Mouse (Mus musculus) megakaryocyte, embryonic 14.5 days (primary cell): ENCODE data around the gene Wdfy3. TPM values are rescaled to one million over a fixed set of nuclear protein-coding genes. Genes with fewer than 3 reads are reported as not detected.

Source experiments
- H3K27me3 ChIP-seq: replicated peaks from 2 replicates; pipeline ENCODE3; 2012; ENCODE audit warnings: inconsistent platforms
- H3K36me3 ChIP-seq: replicated peaks from 2 replicates; pipeline ENCODE3; 2012; ENCODE audit warnings: low read length, inconsistent platforms, mixed read lengths
- H3K4me1 ChIP-seq: 2 replicates; pipeline ENCODE4 v1.6.1; 2012; ENCODE audit warnings: inconsistent platforms
- H3K4me3 ChIP-seq: replicated peaks from 2 replicates; pipeline ENCODE3; 2012; ENCODE audit warnings: moderate library complexity, mild to moderate bottlenecking, inconsistent platforms
- H3K9me3 ChIP-seq: 2 replicates; pipeline ENCODE4 v1.6.1; 2012; ENCODE audit warnings: inconsistent platforms
- FLI1 ChIP-seq: IDR thresholded peaks from 2 replicates; pipeline ENCODE4 v1.6.1; 2012; ENCODE audit warnings: low read length, inconsistent platforms, mixed read lengths
- GATA1 ChIP-seq: IDR thresholded peaks from 3 replicates; pipeline ENCODE4 v1.6.1; 2012; ENCODE audit warnings: mixed read lengths, low read length, inconsistent platforms, borderline replicate concordance
- polyA plus RNA-seq: library from polyadenylated mRNA; stranded (reverse); fragments of >175 nt; gene quantifications from 2 replicates; pipeline ENCODE4 v1.2.3, GENCODE M21; 2012; ENCODE audit warnings: low replicate concordance; ENCODE audit not compliant: insufficient read depth

Gene Wdfy3
- polyA plus RNA-seq, 1 experiment: 4.3 TPM

DNA sequence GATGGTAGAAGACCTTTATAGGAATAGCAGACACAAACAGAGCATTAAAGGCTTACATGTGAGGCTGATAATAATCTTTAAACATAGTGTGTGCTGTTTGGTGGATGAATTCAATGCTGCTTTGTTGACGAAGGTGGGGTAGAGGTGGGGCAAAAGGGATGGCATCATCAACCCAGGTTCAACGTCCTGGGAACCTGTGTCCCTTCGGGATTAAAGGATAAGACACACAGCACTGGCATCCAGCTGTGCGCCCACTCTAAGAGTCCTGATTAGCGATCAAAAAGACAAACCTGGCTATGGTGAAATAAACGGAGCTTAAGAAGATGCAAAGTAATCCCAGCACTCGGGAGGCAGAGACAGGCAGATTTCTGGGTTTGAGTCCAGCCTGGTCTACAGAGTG is 61.0 kb downstream of the Wdfy3 start:
- Histone ChIP-seq H3K4me1 (peaks cover 27% of the 10 kb centered on the region), H3K27me3 (no peaks in the 10 kb centered on the region), H3K4me3 (no peak overlapping the region), H3K9me3 (peaks cover 2% of the 10 kb centered on the region), H3K36me3 (peaks cover 53% of the 10 kb centered on the region)
- TF ChIP-seq GATA1: no peak
- TF ChIP-seq FLI1: no peak

DNA sequence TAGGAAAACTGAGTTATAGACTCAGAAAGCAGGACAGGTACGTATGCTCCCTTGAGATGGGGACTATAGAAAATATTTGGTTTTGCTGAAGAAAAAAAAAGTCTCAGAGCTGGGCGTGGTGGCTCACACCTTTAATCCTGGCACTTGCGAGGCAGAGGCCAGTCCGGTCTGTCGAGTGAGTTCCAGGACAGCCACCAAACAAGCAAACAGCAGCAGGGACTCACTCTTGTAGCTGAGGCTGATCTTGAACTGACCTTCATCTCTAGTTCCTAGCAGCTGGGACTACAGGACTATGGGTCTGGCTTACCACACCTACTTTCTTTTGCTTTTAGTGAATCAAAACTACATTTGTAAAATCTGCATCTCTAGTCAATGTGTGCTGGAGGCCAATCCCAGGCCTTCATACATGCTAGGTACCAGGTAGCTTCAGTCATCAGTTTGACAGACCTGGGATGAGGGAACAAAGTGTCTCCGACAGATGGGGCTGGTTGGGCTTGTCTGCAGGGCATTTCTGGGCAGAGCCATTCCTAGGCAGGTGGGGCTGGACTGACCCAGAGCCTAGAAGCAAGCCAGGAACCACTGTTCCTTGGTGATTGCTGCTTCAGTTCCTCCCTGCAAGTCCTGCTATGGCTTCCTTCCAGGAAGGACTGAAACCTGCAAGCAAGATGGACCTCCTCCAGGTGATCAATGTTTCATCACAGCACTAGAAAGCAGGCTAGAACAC is 63.3 kb downstream of the Wdfy3 start:
- Histone ChIP-seq H3K36me3 (peaks cover 50% of the 10 kb centered on the region), H3K4me1 (peaks cover 34% of the 10 kb centered on the region), H3K4me3 (no peak overlapping the region), H3K9me3 (no peaks in the 10 kb centered on the region), H3K27me3 (no peaks in the 10 kb centered on the region)
- TF ChIP-seq GATA1 (no peak), FLI1 (no peak)

- peaks cover 49% of the 10 kb centered on the region for H3K36me3 ChIP-seq
- H3K4me1 ChIP-seq: peaks cover 47% of the 10 kb centered on the region
- no peaks in the 10 kb centered on the region for H3K27me3 ChIP-seq
- no peaks in the 10 kb centered on the region for H3K9me3 ChIP-seq
- TF ChIP-seq GATA1 (no peak), FLI1 (no peak)
- no peak overlapping the region for H3K4me3 ChIP-seq
Measured at GRCm38 (mm10) chr5:102003371-102003770, 66.3 kb downstream of the Wdfy3 start.

- Histone ChIP-seq H3K27me3 (no peaks in the 10 kb centered on the region), H3K9me3 (no peaks in the 10 kb centered on the region), H3K36me3 (peaks cover 46% of the 10 kb centered on the region), H3K4me1 (peaks cover 62% of the 10 kb centered on the region), H3K4me3 (no peak overlapping the region)
- TF ChIP-seq GATA1 (no peak), FLI1 (no peak)
Measured at GRCm38 (mm10) chr5:102001026-102001425, 68.7 kb downstream of the Wdfy3 start.

DNA sequence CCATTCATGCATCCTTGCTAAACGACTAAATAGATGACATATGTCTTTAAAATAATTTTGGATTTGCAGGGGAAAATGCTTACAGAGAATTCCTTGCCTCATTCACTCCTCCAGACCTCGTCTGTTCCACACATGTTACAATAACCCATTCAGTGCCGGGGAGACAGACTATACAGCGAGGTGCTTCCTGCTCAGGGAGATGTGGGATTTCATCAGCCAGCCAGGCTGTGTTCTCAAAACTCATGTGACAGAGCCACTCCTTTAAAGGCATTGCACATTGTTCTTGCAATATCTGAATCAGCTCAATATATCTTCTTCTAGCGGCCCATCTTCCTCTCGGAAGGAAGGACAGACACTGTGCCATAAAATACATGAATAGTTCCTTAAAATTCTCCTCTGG is 70.8 kb downstream of the Wdfy3 start:
- H3K4me3 ChIP-seq: no peak overlapping the region
- H3K27me3 ChIP-seq: no peaks in the 10 kb centered on the region
- H3K4me1 ChIP-seq: peaks cover 64% of the 10 kb centered on the region
- H3K36me3 ChIP-seq: peaks cover 46% of the 10 kb centered on the region
- no peak for TF ChIP-seq FLI1
- no peak for TF ChIP-seq GATA1
- H3K9me3 ChIP-seq: no peaks in the 10 kb centered on the region

DNA sequence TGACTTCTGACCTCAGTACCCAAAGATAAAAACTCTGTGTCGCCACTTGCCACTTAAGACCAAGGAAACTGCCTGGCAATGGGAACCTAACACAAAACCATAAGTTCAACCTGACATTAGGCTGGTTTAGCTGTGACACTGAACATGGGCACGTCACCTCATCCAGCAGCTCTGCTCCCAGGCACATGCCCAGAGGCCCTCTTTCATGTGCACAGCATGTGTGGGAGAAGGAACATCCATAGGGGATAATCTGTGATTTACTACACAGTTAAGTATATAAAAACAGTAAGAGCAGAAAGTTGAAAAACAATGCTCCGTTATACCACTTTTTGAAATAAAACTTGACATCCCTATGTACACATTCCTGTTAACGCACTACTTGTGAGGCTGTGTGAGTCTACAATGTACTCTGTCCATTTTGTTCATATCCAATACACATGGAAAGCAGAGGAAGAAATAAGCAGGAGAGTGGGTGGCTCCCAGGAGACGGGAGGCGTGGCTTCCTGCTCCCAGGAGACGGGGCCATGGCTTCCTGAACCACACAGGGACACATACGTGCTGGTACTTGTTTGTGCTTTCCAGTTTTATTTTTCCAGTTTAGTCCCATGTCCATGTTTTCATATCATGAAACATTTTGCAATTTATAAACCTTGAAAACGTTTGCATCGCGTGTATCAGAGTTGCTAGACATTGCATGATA is 73.5 kb downstream of the Wdfy3 start:
- H3K27me3 ChIP-seq: no peaks in the 10 kb centered on the region

DNA sequence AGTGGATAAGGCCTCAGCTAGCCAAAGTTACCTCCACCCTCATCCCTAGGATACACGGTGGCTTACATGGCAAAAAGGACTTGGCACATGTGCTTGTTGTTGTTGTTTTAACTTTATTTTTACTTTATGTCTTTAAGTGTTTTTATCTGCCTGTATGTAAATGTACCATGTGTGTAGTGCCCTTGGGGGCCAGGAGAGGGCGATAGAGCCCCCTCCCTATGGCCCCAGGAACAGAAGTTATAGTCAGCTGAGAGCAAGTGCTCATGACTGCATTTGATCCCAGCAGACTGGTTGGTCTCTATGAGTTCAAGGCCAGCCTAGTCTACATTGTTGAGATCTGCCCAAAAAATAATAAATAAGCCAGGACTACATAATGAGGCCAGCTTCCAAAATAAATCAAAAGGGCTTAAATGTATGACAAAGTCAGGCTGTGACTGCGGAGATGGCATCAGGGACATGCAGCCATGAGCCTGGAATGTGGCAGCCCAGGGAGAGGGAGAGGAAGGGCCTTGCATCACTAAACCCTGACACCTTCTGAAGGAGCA is 74.2 kb downstream of the Wdfy3 start:
- TF ChIP-seq FLI1: no peak
- no peak for TF ChIP-seq GATA1
- H3K9me3 ChIP-seq: no peaks in the 10 kb centered on the region
- H3K4me3 ChIP-seq: no peak overlapping the region
- no peaks in the 10 kb centered on the region for H3K27me3 ChIP-seq
- H3K36me3 ChIP-seq: peaks cover 55% of the 10 kb centered on the region
- peaks cover 62% of the 10 kb centered on the region for H3K4me1 ChIP-seq

More for the DNA sequence above, 73.5 kb downstream of the Wdfy3 start:
- Histone ChIP-seq H3K36me3 (peaks cover 58% of the 10 kb centered on the region), H3K4me3 (no peak overlapping the region), H3K9me3 (no peaks in the 10 kb centered on the region), H3K4me1 (peaks cover 62% of the 10 kb centered on the region)
- TF ChIP-seq GATA1 (no peak), FLI1 (no peak)

DNA sequence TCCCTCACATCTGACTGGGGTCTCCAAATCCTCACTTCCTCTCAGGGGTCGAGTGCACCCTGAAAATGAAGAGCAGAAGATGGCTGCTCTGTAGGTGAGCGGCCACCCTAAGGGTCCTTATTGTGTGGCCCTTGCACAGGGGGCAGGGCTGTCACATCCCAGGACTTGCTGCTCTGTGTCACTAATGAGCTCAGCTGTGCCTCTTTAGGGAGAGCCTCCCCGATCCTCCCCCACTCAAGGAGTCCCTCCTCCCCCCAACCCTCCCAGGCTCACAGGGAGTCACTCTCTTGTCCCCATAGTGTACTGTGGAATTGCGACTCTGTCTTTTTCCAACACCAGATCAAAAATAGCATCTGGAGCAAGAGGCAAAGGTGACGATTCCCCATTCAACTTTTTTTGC is 75.7 kb downstream of the Wdfy3 start:
- no peak for TF ChIP-seq GATA1
- no peak for TF ChIP-seq FLI1
- Histone ChIP-seq H3K36me3 (peaks cover 48% of the 10 kb centered on the region), H3K4me3 (no peak overlapping the region), H3K9me3 (no peaks in the 10 kb centered on the region), H3K27me3 (no peaks in the 10 kb centered on the region), H3K4me1 (peaks cover 58% of the 10 kb centered on the region)

DNA sequence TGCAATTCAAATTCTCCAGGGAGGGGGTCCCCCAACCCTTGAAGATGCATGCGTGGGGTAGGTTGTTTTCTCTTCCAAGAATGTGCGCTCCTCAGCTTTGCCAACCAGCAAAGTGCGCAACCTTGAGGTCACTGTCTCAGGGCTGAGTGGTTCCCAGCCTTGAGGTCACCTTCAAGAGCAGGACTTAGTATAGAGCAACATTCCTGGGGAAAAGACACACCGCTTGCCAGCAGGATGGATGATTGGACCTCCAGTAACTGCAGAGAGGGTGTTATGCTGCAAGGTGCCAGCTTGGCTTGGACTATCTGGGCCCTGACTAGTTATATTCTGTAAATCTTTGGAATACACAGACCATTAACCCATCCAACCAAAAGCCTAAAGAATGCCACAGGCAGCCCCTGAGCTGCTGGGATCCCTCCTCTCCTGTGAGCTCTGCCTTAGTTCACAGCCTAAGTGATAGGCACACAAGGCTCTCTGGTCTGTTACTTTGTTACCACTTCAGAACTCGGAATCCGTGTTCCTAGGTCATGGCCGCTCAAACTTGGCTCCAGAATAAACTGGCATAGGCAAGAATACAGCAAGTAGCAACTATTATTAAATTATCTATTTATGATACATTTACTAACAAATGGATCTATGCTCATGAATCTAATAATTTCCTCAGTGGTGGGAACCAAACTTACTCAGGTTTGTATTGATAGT is 76.6 kb downstream of the Wdfy3 start:
- Histone ChIP-seq H3K4me1 (peaks cover 54% of the 10 kb centered on the region), H3K4me3 (no peak overlapping the region), H3K9me3 (no peaks in the 10 kb centered on the region), H3K27me3 (no peaks in the 10 kb centered on the region), H3K36me3 (peaks cover 49% of the 10 kb centered on the region)
- TF ChIP-seq GATA1: no peak
